Mouse (Mus musculus) heart, adult 2 months (tissue): Measurements from ENCODE around the gene Hist1h1t.

Experiments
- CTCF ChIP-seq: fragments of 200-600 bp; IDR thresholded peaks from 2 replicates; pipeline ENCODE4 v1.8.1; 2022; ENCODE audit warnings: antibody characterized with exemption, mild to moderate bottlenecking, moderate library complexity
- EP300 ChIP-seq: fragments of 200-500 bp; IDR thresholded peaks from 2 replicates; pipeline ENCODE4 v1.6.1; 2011; ENCODE audit warnings: low read depth, low read length, control low read depth; ENCODE audit not compliant: insufficient read depth

GRCm38 (mm10) chr13:23743215-23743614, 47.6 kb downstream of the Hist1h1t start:
- TF ChIP-seq EP300 (no peak), CTCF (no peak)
